Mouse (Mus musculus) CH12.LX (cell line): Measurements from ENCODE around the gene Myo1g. TPM values are rescaled to one million over a fixed set of nuclear protein-coding genes. Genes with fewer than 3 reads are reported as not detected.

Experiments used
- DNase-seq: peaks from one replicate; pipeline ENCODE4 v3.0.0-alpha.2; 2013; ENCODE audit errors: extremely low read depth
- H3K27ac ChIP-seq: 2 replicates; pipeline ENCODE4 v1.5.1; 2012; ENCODE audit warnings: low read depth, mild to moderate bottlenecking, control low read depth, moderate library complexity; ENCODE audit not compliant: insufficient read depth
- H3K27me3 ChIP-seq: replicated peaks from 2 replicates; pipeline ENCODE3; 2012; ENCODE audit warnings: inconsistent platforms
- H3K36me3 ChIP-seq, 2 experiments: replicated peaks in 1 of 2; 2 replicates each; pipeline versions ENCODE3 to v1.6.1; 2012; ENCODE audit warnings: inconsistent platforms in 1 of 2, low read length in 1 of 2, mild to moderate bottlenecking in 1 of 2, mixed read lengths in 1 of 2, moderate library complexity in 1 of 2; ENCODE audit not compliant: control insufficient read depth in 1 of 2, insufficient read depth in 1 of 2
- H3K4me1 ChIP-seq, 2 experiments: 2 replicates each; pipeline ENCODE4 v1.6.1; 2012; ENCODE audit warnings: inconsistent platforms in 1 of 2, moderate library complexity in 1 of 2; ENCODE audit not compliant: insufficient read depth in 2 of 2, control insufficient read depth in 1 of 2
- H3K4me2 ChIP-seq: 2 replicates; pipeline ENCODE4 v1.6.1; 2012; ENCODE audit warnings: low read depth, mild to moderate bottlenecking, control low read depth; ENCODE audit not compliant: poor library complexity, insufficient read depth, severe bottlenecking
- H3K4me3 ChIP-seq, 3 experiments: fragments of 150-350 bp in 1 of 3; sonication (generic) in 1 of 3; replicated peaks in 1 of 3; 2 replicates each; pipeline versions ENCODE3 to v1.5.1; 2011 to 2012; ENCODE audit warnings: low read depth in 2 of 3, low read length in 2 of 3, mild to moderate bottlenecking in 2 of 3, moderate library complexity in 2 of 3, control low read depth in 1 of 3, improper control_type of control experiment in 1 of 3, inconsistent platforms in 1 of 3, mixed read lengths in 1 of 3; ENCODE audit not compliant: poor library complexity in 1 of 3
- H3K79me2 ChIP-seq: replicated peaks from 2 replicates; pipeline ENCODE4 v1.6.1; 2012; ENCODE audit warnings: mild to moderate bottlenecking, moderate library complexity; ENCODE audit not compliant: control insufficient read depth, poor library complexity, insufficient read depth, severe bottlenecking; ENCODE audit errors: extremely low read depth
- H3K9ac ChIP-seq: 2 replicates; pipeline ENCODE4 v1.6.1; 2012; ENCODE audit warnings: low read depth, mild to moderate bottlenecking, control low read depth, moderate library complexity; ENCODE audit not compliant: insufficient read depth
- H3K9me3 ChIP-seq: replicated peaks from 2 replicates; pipeline ENCODE3; 2012; ENCODE audit warnings: low read length, inconsistent platforms, mixed read lengths
- CHD1 ChIP-seq: IDR thresholded peaks from 2 replicates; pipeline ENCODE4 v1.6.1; 2012; ENCODE audit warnings: low read depth, low read length, improper control_type of control experiment, inconsistent platforms
- CTCF ChIP-seq, 2 experiments: IDR thresholded peaks in 1 of 2; conservative IDR thresholded peaks in 1 of 2; 2 replicates each; pipeline ENCODE4 v1.5.1; 2011 to 2012; ENCODE audit warnings: low read depth in 2 of 2, low read length in 2 of 2, improper control_type of control experiment in 1 of 2, inconsistent platforms in 1 of 2, mild to moderate bottlenecking in 1 of 2, moderate library complexity in 1 of 2
- ELF1 ChIP-seq: IDR thresholded peaks from 2 replicates; pipeline ENCODE4 v1.6.1; 2014; ENCODE audit warnings: low read depth, mild to moderate bottlenecking, inconsistent platforms, low read length, improper control_type of control experiment
- JUND ChIP-seq: conservative IDR thresholded peaks from 2 replicates; pipeline ENCODE4 v1.6.1; 2011; ENCODE audit warnings: low read depth, low read length, improper control_type of control experiment
- KAT2A ChIP-seq: IDR thresholded peaks from 2 replicates; pipeline ENCODE4 v1.6.1; 2012; ENCODE audit warnings: low read length, improper control_type of control experiment, inconsistent platforms; ENCODE audit not compliant: insufficient replicate concordance
- MAFK ChIP-seq: IDR thresholded peaks from 2 replicates; pipeline ENCODE4 v1.6.1; 2011; ENCODE audit warnings: low read length, improper control_type of control experiment; ENCODE audit not compliant: insufficient replicate concordance
- MXI1 ChIP-seq: IDR thresholded peaks from 2 replicates; pipeline ENCODE4 v1.6.1; 2011; ENCODE audit warnings: mild to moderate bottlenecking, low read depth, low read length, improper control_type of control experiment
- MYC ChIP-seq: IDR thresholded peaks from 2 replicates; pipeline ENCODE4 v1.6.1; 2011; ENCODE audit warnings: low read depth, mild to moderate bottlenecking, improper control_type of control experiment, low read length
- NELFE ChIP-seq: IDR thresholded peaks from 2 replicates; pipeline ENCODE4 v1.6.1; 2011; ENCODE audit warnings: low read depth, low read length, improper control_type of control experiment
- NRF1 ChIP-seq: IDR thresholded peaks from 2 replicates; pipeline ENCODE4 v1.6.1; 2014; ENCODE audit warnings: low read depth, mild to moderate bottlenecking, inconsistent platforms, low read length, improper control_type of control experiment, moderate library complexity
- PAX5 ChIP-seq: IDR thresholded peaks from 2 replicates; pipeline ENCODE4 v1.6.1; 2012; ENCODE audit warnings: low read length, inconsistent platforms, mixed read lengths
- POLR2A ChIP-seq: IDR thresholded peaks from 2 replicates; pipeline ENCODE4 v1.6.1; 2011; ENCODE audit warnings: low read depth, mild to moderate bottlenecking, improper control_type of control experiment, low read length
- POLR2AphosphoS2 ChIP-seq: IDR thresholded peaks from 2 replicates; pipeline ENCODE4 v1.6.1; 2011; ENCODE audit warnings: low read depth, low read length, improper control_type of control experiment
- SIN3A ChIP-seq: IDR thresholded peaks from 2 replicates; pipeline ENCODE4 v1.6.1; 2012; ENCODE audit warnings: low read length, improper control_type of control experiment, inconsistent platforms
- SMC3 ChIP-seq: IDR thresholded peaks from 2 replicates; pipeline ENCODE4 v1.6.1; 2011; ENCODE audit warnings: low read depth, low read length, improper control_type of control experiment
- TBP ChIP-seq: conservative IDR thresholded peaks from 2 replicates; pipeline ENCODE4 v1.6.1; 2011; ENCODE audit warnings: low read depth, low read length, improper control_type of control experiment
- USF1 ChIP-seq: IDR thresholded peaks from 2 replicates; pipeline ENCODE4 v1.6.1; 2014; ENCODE audit warnings: low read depth, mild to moderate bottlenecking, inconsistent platforms, low read length, improper control_type of control experiment
- ZC3H11A ChIP-seq: IDR thresholded peaks from 2 replicates; pipeline ENCODE4 v1.6.1; 2012; ENCODE audit warnings: low read depth, mild to moderate bottlenecking, inconsistent platforms, low read length, improper control_type of control experiment
- ZKSCAN1 ChIP-seq: IDR thresholded peaks from 2 replicates; pipeline ENCODE4 v1.6.1; 2012; ENCODE audit warnings: low read depth, inconsistent platforms, low read length, improper control_type of control experiment, borderline replicate concordance
- ZNF384 ChIP-seq: IDR thresholded peaks from 2 replicates; pipeline ENCODE4 v1.6.1; 2012; ENCODE audit warnings: low read depth, low read length, improper control_type of control experiment, inconsistent platforms
- dilution Hi-C: fragments of 300-500 bp; cut with MboI; formaldehyde crosslinking; loops from 2 replicates; pipeline ENCODE4 v1.14.3; 2020; ENCODE audit warnings: low sequenced_read_pairs; ENCODE audit not compliant: extremely low pct_unique_long_range_greater_than_20kb, extremely low pct_ligation_motif_present
- in situ Hi-C: fragments of 300-500 bp; cut with MboI; formaldehyde crosslinking; loops from 3 replicates; pipeline ENCODE4 v1.14.3; 2019; ENCODE audit warnings: low sequenced_read_pairs, low pct_ligation_motif_present, low pct_unique_long_range_greater_than_20kb, mixed read lengths
- polyA plus RNA-seq: library from polyadenylated mRNA; unstranded; fragments of >175 nt; gene quantifications from 2 replicates; pipeline ENCODE4 v1.2.1, GENCODE M21; 2012; ENCODE audit warnings: low read depth; ENCODE audit not compliant: insufficient read length
- total RNA-seq, 2 experiments: library from RNA; depleted of rRNA; stranded (reverse); fragments of 300-350 nt in 1 of 2; fragments of >200 nt in 1 of 2; gene quantifications; 2 replicates each; pipeline ENCODE4 v1.2.3; 2012 to 2014

Gene Myo1g
- total and polyA plus RNA-seq, 3 experiments = 268 to 335 (median 284) TPM

DNA sequence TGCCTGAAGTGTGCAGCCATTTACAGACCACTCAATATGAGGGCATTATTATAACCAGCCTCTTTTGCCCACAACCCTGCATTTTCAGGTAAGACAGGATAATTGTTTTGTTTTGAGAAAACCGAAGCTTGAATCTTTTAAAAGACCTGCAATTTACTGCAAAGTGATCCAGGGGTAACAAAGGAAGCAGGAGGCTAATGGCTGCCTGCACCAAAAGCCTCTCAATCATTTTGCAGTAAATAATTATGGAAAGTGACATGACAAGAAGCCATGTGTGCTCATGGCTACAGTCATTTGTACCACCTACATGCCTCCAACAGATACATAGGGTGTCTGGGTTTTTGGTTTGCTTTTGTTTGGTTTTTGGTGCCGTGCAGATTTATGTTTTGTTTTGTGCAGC is 49.7 kb downstream of the Myo1g start:
- H3K27me3 ChIP-seq = no peaks in the 10 kb centered on the region
- H3K4me3 ChIP-seq = peak overlapping the region; percentile 48 to 76 (median 66)
- H3K4me1 ChIP-seq = peaks cover 3 to 47% of the 10 kb centered on the region in 2 experiments; a peak in 3 of 4 replicates
- H3K27ac ChIP-seq = no peak overlapping the region
- peak overlapping the region; percentile 100 for H3K4me2 ChIP-seq
- DNase-seq = no peak
- in situ Hi-C loops (loop anchor here (25.0 kb wide), 1 partner anchor 291 kb away; no protein-coding TSS in a partner anchor), dilution Hi-C loops (no loop called here)
- H3K9ac ChIP-seq = peak overlapping the region; percentile 68
- H3K79me2 ChIP-seq = peaks cover 68% of the 10 kb centered on the region
- H3K36me3 ChIP-seq = peaks cover 17 to 68% of the 10 kb centered on the region in 2 experiments
- H3K9me3 ChIP-seq = no peaks in the 10 kb centered on the region
- peak; percentile 59; the same call in 1 of the 2 replicates for TF ChIP-seq SIN3A
- TF ChIP-seq KAT2A = no peak
- TF ChIP-seq CHD1 = peak; percentile 49; the same call in 1 of the 2 replicates
- no peak for TF ChIP-seq ZNF384

DNA sequence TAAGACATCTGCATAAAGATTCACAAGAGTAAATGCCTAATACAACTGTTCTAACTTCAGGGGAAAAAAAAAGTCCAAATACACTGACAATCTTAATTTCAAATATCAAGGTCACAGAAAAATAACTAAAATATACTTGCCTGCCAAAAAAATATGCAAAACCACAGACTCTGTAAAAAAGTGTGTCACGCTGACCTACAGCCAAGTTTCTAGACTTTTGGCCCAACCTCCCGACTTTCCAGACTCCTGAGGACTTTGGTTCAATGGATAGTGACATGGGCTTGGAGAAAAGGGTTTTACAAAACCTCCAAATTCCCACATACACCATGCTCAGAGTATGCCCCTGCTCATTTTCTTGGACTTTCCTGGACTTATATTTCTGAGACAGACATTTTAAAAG is 52.2 kb downstream of the Myo1g start:
- peaks cover 3 to 61% of the 10 kb centered on the region in 2 experiments; a peak in 3 of 4 replicates for H3K4me1 ChIP-seq
- no peaks in the 10 kb centered on the region for H3K9me3 ChIP-seq
- no peaks in the 10 kb centered on the region for H3K27me3 ChIP-seq
- H3K9ac ChIP-seq = no peak overlapping the region
- H3K36me3 ChIP-seq = peaks cover 16 to 66% of the 10 kb centered on the region in 2 experiments
- H3K79me2 ChIP-seq = peaks cover 46% of the 10 kb centered on the region
- in situ Hi-C loops (loop anchor here (25.0 kb wide), 1 partner anchor 294 kb away; no protein-coding TSS in a partner anchor), dilution Hi-C loops (no loop called here)
- 0 out of 2 replicates have a peak overlapping the region, but pooled peaks have one; percentile 50 for H3K4me2 ChIP-seq
- H3K27ac ChIP-seq = no peak overlapping the region
- DNase-seq = no peak
- H3K4me3 ChIP-seq = no peak overlapping the region
- TF ChIP-seq MAFK = no peak
- TF ChIP-seq TBP = no peak
- TF ChIP-seq PAX5 = no peak
- no peak for TF ChIP-seq CTCF (conservative IDR thresholded peaks at IDR 0.05 in 1 of 2, IDR thresholded peaks at IDR 0.05 in 1 of 2; ENCODE audit: low read depth in 2 of 2, low read length in 2 of 2)
- TF ChIP-seq JUND = no peak
- TF ChIP-seq POLR2A = no peak
- no peak for TF ChIP-seq NRF1
- no peak for TF ChIP-seq SMC3
- TF ChIP-seq ZC3H11A = no peak
- no peak for TF ChIP-seq POLR2AphosphoS2
- no peak for TF ChIP-seq MYC
- TF ChIP-seq MXI1 = no peak
- TF ChIP-seq KAT2A = no peak
- TF ChIP-seq USF1 = no peak
- TF ChIP-seq NELFE = no peak
- TF ChIP-seq ELF1 = no peak
- TF ChIP-seq ZKSCAN1 = no peak
